Mouse (Mus musculus): Measurements from ENCODE around the gene Scgb3a1. TPM values are rescaled to one million over a fixed set of nuclear protein-coding genes. Genes with fewer than 3 reads are reported as not detected.
A peak's percentile ranks its signal among the peaks of the same experiment; 100 is the strongest.

The Scgb3a1 gene
- total and polyA plus RNA-seq, 2 experiments from 2014 or later, result 0.33 TPM; not detected in 1

GRCm38 (mm10) chr11:49650113-49650993 lies 13.1 kb upstream of the Scgb3a1 start:
- peak; percentile 60 for TF ChIP-seq CTCF (IDR thresholded peaks at IDR 0.05; ENCODE audit: low read depth)
- Histone ChIP-seq H3K27ac (no peak overlapping the region), H3K9me3 (ENCODE audit: low read length) (no peaks in the 10 kb centered on the region), H3K27me3 (ENCODE audit: insufficient read depth, low read length) (no peaks in the 10 kb centered on the region), H3K36me3 (ENCODE audit: insufficient read depth, low read length) (no peaks in the 10 kb centered on the region), H3K4me2 (ENCODE audit: low read depth, low read length) (no peak overlapping the region), H3K4me3 (ENCODE audit: low read length) (no peak overlapping the region), H3K4me1 (ENCODE audit: insufficient read depth, low read length) (no peaks in the 10 kb centered on the region), H3K9ac (replicated peaks; ENCODE audit: low read length) (no peak overlapping the region)
- 57% methylated on average over 18 of the region's 18 CpGs for WGBS
- DNase-seq (ENCODE audit: low spot score), result peak; percentile 59
- ATAC-seq, result no peak

- Histone ChIP-seq H3K27ac (no peak overlapping the region), H3K4me1 (ENCODE audit: insufficient read depth, low read length) (no peaks in the 10 kb centered on the region), H3K27me3 (ENCODE audit: insufficient read depth, low read length) (no peaks in the 10 kb centered on the region), H3K36me3 (ENCODE audit: insufficient read depth, low read length) (no peaks in the 10 kb centered on the region), H3K9ac (replicated peaks; ENCODE audit: low read length) (no peak overlapping the region), H3K4me3 (ENCODE audit: low read length) (no peak overlapping the region), H3K4me2 (ENCODE audit: low read depth, low read length) (no peak overlapping the region), H3K9me3 (ENCODE audit: low read length) (no peaks in the 10 kb centered on the region)
- 75% methylated on average over 16 of the region's 16 CpGs for WGBS
- no peak for TF ChIP-seq CTCF (IDR thresholded peaks at IDR 0.05; ENCODE audit: low read depth)
- ATAC-seq (no peak), DNase-seq (ENCODE audit: low spot score) (no peak)
These were observed 12.2 kb upstream of the Scgb3a1 start for GRCm38 (mm10) chr11:49650994-49651761.

GRCm38 (mm10) chr11:49651762-49652322 lies 11.6 kb upstream of the Scgb3a1 start:
- Histone ChIP-seq H3K27me3 (ENCODE audit: insufficient read depth, low read length) (no peaks in the 10 kb centered on the region), H3K27ac (no peak overlapping the region), H3K4me3 (ENCODE audit: low read length) (no peak overlapping the region), H3K4me2 (ENCODE audit: low read depth, low read length) (no peak overlapping the region), H3K9ac (replicated peaks; ENCODE audit: low read length) (no peak overlapping the region), H3K4me1 (ENCODE audit: insufficient read depth, low read length) (no peaks in the 10 kb centered on the region), H3K9me3 (ENCODE audit: low read length) (no peaks in the 10 kb centered on the region), H3K36me3 (ENCODE audit: insufficient read depth, low read length) (no peaks in the 10 kb centered on the region)
- TF ChIP-seq CTCF (IDR thresholded peaks at IDR 0.05; ENCODE audit: low read depth), result no peak
- ATAC-seq (no peak), DNase-seq (ENCODE audit: low spot score) (no peak)
- 89% methylated on average over 10 of the region's 10 CpGs for WGBS

- peak; percentile 78 for ATAC-seq
- Histone ChIP-seq H3K36me3 (ENCODE audit: insufficient read depth, low read length) (no peaks in the 10 kb centered on the region), H3K4me3 (ENCODE audit: low read length) (no peak overlapping the region), H3K27ac (no peak overlapping the region), H3K27me3 (ENCODE audit: insufficient read depth, low read length) (no peaks in the 10 kb centered on the region), H3K9ac (replicated peaks; ENCODE audit: low read length) (no peak overlapping the region), H3K9me3 (ENCODE audit: low read length) (no peaks in the 10 kb centered on the region), H3K4me2 (ENCODE audit: low read depth, low read length) (peak overlapping the region; percentile 46), H3K4me1 (ENCODE audit: insufficient read depth, low read length) (no peaks in the 10 kb centered on the region)
- TF ChIP-seq CTCF (IDR thresholded peaks at IDR 0.05; ENCODE audit: low read depth), result peak; percentile 78
- 23% methylated on average over 19 of the region's 19 CpGs for WGBS
- peak; percentile 89 for DNase-seq (ENCODE audit: low spot score)
These were observed 10.9 kb upstream of the Scgb3a1 start for GRCm38 (mm10) chr11:49652401-49653078.

- peak overlapping the region; percentile 46 for H3K4me2 ChIP-seq (ENCODE audit: low read depth, low read length)
- no peak overlapping the region for H3K27ac ChIP-seq
- no peak overlapping the region for H3K9ac ChIP-seq (replicated peaks; ENCODE audit: low read length)
- DNase-seq (ENCODE audit: low spot score) (no peak), ATAC-seq (peak; percentile 36; the same call in 1 of the 2 replicates)
- 42% methylated on average over 11 of the region's 11 CpGs for WGBS
- no peaks in the 10 kb centered on the region for H3K9me3 ChIP-seq (ENCODE audit: low read length)
- H3K36me3 ChIP-seq (ENCODE audit: insufficient read depth, low read length), result no peaks in the 10 kb centered on the region
- H3K4me3 ChIP-seq (ENCODE audit: low read length), result no peak overlapping the region
- no peak for TF ChIP-seq CTCF (IDR thresholded peaks at IDR 0.05; ENCODE audit: low read depth)
- no peaks in the 10 kb centered on the region for H3K4me1 ChIP-seq (ENCODE audit: insufficient read depth, low read length)
- H3K27me3 ChIP-seq (ENCODE audit: insufficient read depth, low read length), result no peaks in the 10 kb centered on the region
These were observed 10.4 kb upstream of the Scgb3a1 start for GRCm38 (mm10) chr11:49653079-49653408.

GRCm38 (mm10) chr11:49654651-49655050 lies 8.8 kb upstream of the Scgb3a1 start:
- Histone ChIP-seq H3K4me3 (ENCODE audit: low read length) (no peak overlapping the region), H3K27me3 (ENCODE audit: insufficient read depth, low read length) (no peaks in the 10 kb centered on the region), H3K9ac (replicated peaks; ENCODE audit: low read length) (no peak overlapping the region), H3K27ac (no peak overlapping the region), H3K9me3 (ENCODE audit: low read length) (no peaks in the 10 kb centered on the region), H3K36me3 (ENCODE audit: insufficient read depth, low read length) (no peaks in the 10 kb centered on the region), H3K4me1 (ENCODE audit: insufficient read depth, low read length) (no peaks in the 10 kb centered on the region), H3K4me2 (ENCODE audit: low read depth, low read length) (no peak overlapping the region)
- WGBS, result 89% methylated on average over 5 of the region's 5 CpGs
- TF ChIP-seq CTCF (IDR thresholded peaks at IDR 0.05; ENCODE audit: low read depth), result no peak
- DNase-seq (ENCODE audit: low spot score) (no peak), ATAC-seq (no peak)
